Mouse (Mus musculus): Measurements from ENCODE around the gene Pde4d. TPM values are rescaled to one million over a fixed set of nuclear protein-coding genes. Genes with fewer than 3 reads are reported as not detected.
"Not testable (repeated sequence)": the region's sequence is repeated elsewhere in the genome, so short reads cannot be mapped to it uniquely, and the experiment has no call there.

Pde4d gene
- polyA plus RNA-seq, 1 experiment from 2014 or later, result 13.6 TPM

GRCm38 (mm10) chr13:108714032-108714431 lies 264.3 kb downstream of the Pde4d start:
- no peaks in the 10 kb centered on the region for H3K4me1 ChIP-seq (ENCODE audit: control insufficient read depth, insufficient read depth, low read length)
- no peak overlapping the region for H3K27ac ChIP-seq (replicated peaks; ENCODE audit: low read depth, low read length)
- H3K36me3 ChIP-seq (ENCODE audit: control insufficient read depth, insufficient read depth, low read length), result no peaks in the 10 kb centered on the region
- no peak for DNase-seq (ENCODE audit: low spot score)
- 84% methylated on average over 3 of the region's 3 CpGs for WGBS
- H3K9ac ChIP-seq (ENCODE audit: low read depth, low read length), result no peak overlapping the region
- H3K4me2 ChIP-seq (ENCODE audit: low read depth, low read length), result no peak overlapping the region
- ATAC-seq (ENCODE audit: low read depth), result no peak
- no peaks in the 10 kb centered on the region for H3K27me3 ChIP-seq (replicated peaks; ENCODE audit: control insufficient read depth, insufficient read depth, low read length)
- H3K4me3 ChIP-seq (ENCODE audit: low read depth, low read length), result no peak overlapping the region
- no peaks in the 10 kb centered on the region for H3K9me3 ChIP-seq (ENCODE audit: control insufficient read depth, low read length)

GRCm38 (mm10) chr13:108715029-108715428 lies 265.3 kb downstream of the Pde4d start:
- H3K4me2 ChIP-seq (ENCODE audit: low read depth, low read length), result no peak overlapping the region
- no peak overlapping the region for H3K4me3 ChIP-seq (ENCODE audit: low read depth, low read length)
- no peaks in the 10 kb centered on the region for H3K4me1 ChIP-seq (ENCODE audit: control insufficient read depth, insufficient read depth, low read length)
- ATAC-seq (ENCODE audit: low read depth) (no peak), DNase-seq (ENCODE audit: low spot score) (no peak)
- H3K36me3 ChIP-seq (ENCODE audit: control insufficient read depth, insufficient read depth, low read length), result no peaks in the 10 kb centered on the region
- H3K27ac ChIP-seq (replicated peaks; ENCODE audit: low read depth, low read length), result no peak overlapping the region
- H3K27me3 ChIP-seq (replicated peaks; ENCODE audit: control insufficient read depth, insufficient read depth, low read length), result no peaks in the 10 kb centered on the region
- H3K9ac ChIP-seq (ENCODE audit: low read depth, low read length), result no peak overlapping the region
- H3K9me3 ChIP-seq (ENCODE audit: control insufficient read depth, low read length), result no peaks in the 10 kb centered on the region
- 86% methylated on average over 3 of the region's 3 CpGs for WGBS

DNA sequence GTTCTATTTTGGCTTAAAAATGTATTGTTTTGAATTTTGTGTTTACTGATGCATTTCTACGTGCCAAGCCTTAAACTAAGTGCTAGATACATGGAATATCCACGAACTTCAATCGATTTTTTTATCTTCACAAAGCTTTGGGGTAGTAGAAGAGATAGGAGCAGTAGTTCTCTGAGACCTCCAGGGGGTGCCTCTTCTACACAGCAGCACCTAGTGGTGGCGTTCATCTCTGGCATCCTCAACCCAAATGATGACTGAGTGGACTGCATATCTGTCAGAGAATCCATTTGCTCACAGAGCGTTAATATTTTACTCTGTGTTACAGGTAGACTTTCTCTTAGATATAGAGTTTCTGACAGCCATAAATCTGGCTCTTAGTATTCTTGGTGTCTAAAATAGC lies 272.5 kb downstream of the Pde4d start:
- ATAC-seq (ENCODE audit: low read depth) (no peak), DNase-seq (ENCODE audit: low spot score) (no peak)
- no peak overlapping the region for H3K4me2 ChIP-seq (ENCODE audit: low read depth, low read length)
- no peaks in the 10 kb centered on the region for H3K36me3 ChIP-seq (ENCODE audit: control insufficient read depth, insufficient read depth, low read length)
- no peaks in the 10 kb centered on the region for H3K4me1 ChIP-seq (ENCODE audit: control insufficient read depth, insufficient read depth, low read length)
- H3K9me3 ChIP-seq (ENCODE audit: control insufficient read depth, low read length), result no peaks in the 10 kb centered on the region
- no peak overlapping the region for H3K4me3 ChIP-seq (ENCODE audit: low read depth, low read length)
- H3K9ac ChIP-seq (ENCODE audit: low read depth, low read length), result no peak overlapping the region
- 82% methylated on average over 5 of the region's 5 CpGs for WGBS
- H3K27ac ChIP-seq (replicated peaks; ENCODE audit: low read depth, low read length), result no peak overlapping the region
- H3K27me3 ChIP-seq (replicated peaks; ENCODE audit: control insufficient read depth, insufficient read depth, low read length), result no peaks in the 10 kb centered on the region

DNA sequence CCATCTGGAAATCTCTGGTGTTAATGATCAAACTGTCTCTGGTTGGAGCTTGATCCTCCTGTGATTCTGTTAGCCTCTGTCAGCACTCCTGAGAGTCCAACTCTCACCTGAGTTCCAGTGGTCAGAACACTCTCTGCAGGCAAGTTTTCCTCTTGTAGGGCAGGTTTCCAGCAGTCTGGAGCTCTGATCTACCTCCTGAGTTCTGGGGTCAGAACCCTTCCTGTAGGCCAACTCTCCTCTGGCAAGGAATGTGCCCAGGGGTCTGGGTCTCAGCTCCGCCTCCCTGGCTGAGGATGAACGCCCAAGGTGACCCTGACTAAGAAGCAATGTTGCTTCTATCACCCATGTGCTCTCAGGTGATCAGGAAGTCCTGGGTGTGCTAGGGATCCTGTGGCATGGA lies 284.6 kb downstream of the Pde4d start:
- DNase-seq (ENCODE audit: low spot score); ATAC-seq (ENCODE audit: low read depth); H3K27me3 ChIP-seq (replicated peaks; ENCODE audit: control insufficient read depth, insufficient read depth, low read length); H3K9ac ChIP-seq (ENCODE audit: low read depth, low read length); H3K9me3 ChIP-seq (ENCODE audit: control insufficient read depth, low read length); H3K4me2 ChIP-seq (ENCODE audit: low read depth, low read length); H3K36me3 ChIP-seq (ENCODE audit: control insufficient read depth, insufficient read depth, low read length); H3K4me1 ChIP-seq (ENCODE audit: control insufficient read depth, insufficient read depth, low read length); H3K27ac ChIP-seq (replicated peaks; ENCODE audit: low read depth, low read length); H3K4me3 ChIP-seq (ENCODE audit: low read depth, low read length): not testable (repeated sequence)
- 79% methylated on average over 2 of the region's 2 CpGs for WGBS

GRCm38 (mm10) chr13:108751155-108751840 lies 301.6 kb downstream of the Pde4d start:
- H3K9ac ChIP-seq (ENCODE audit: low read depth, low read length), result no peak overlapping the region
- H3K9me3 ChIP-seq (ENCODE audit: control insufficient read depth, low read length), result no peaks in the 10 kb centered on the region
- 75% methylated on average over 3 of the region's 3 CpGs for whole genome bisulfite sequencing
- no peaks in the 10 kb centered on the region for H3K27me3 ChIP-seq (replicated peaks; ENCODE audit: control insufficient read depth, insufficient read depth, low read length)
- no peaks in the 10 kb centered on the region for H3K4me1 ChIP-seq (ENCODE audit: control insufficient read depth, insufficient read depth, low read length)
- H3K36me3 ChIP-seq (ENCODE audit: control insufficient read depth, insufficient read depth, low read length), result no peaks in the 10 kb centered on the region
- DNase-seq (ENCODE audit: low spot score) (no peak), ATAC-seq (ENCODE audit: low read depth) (no peak)
- H3K4me3 ChIP-seq (ENCODE audit: low read depth, low read length), result no peak overlapping the region
- H3K27ac ChIP-seq (replicated peaks; ENCODE audit: low read depth, low read length), result no peak overlapping the region
- no peak overlapping the region for H3K4me2 ChIP-seq (ENCODE audit: low read depth, low read length)

- ATAC-seq (ENCODE audit: low read depth), result no peak
- WGBS, result 84% methylated on average over 7 of the region's 7 CpGs
These were observed 307.7 kb downstream of the Pde4d start for GRCm38 (mm10) chr13:108757477-108757876.

GRCm38 (mm10) chr13:108758331-108758730 lies 308.6 kb downstream of the Pde4d start:
- no peaks in the 10 kb centered on the region for H3K4me1 ChIP-seq (ENCODE audit: control insufficient read depth, insufficient read depth, low read length)
- no peak for ATAC-seq (ENCODE audit: low read depth)
- no peak for DNase-seq (ENCODE audit: low spot score)
- no peaks in the 10 kb centered on the region for H3K27me3 ChIP-seq (replicated peaks; ENCODE audit: control insufficient read depth, insufficient read depth, low read length)
- 65% methylated on average over 4 of the region's 4 CpGs for WGBS
- no peak overlapping the region for H3K9ac ChIP-seq (ENCODE audit: low read depth, low read length)
- H3K4me3 ChIP-seq (ENCODE audit: low read depth, low read length), result no peak overlapping the region
- H3K9me3 ChIP-seq (ENCODE audit: control insufficient read depth, low read length), result no peaks in the 10 kb centered on the region
- no peaks in the 10 kb centered on the region for H3K36me3 ChIP-seq (ENCODE audit: control insufficient read depth, insufficient read depth, low read length)
- no peak overlapping the region for H3K4me2 ChIP-seq (ENCODE audit: low read depth, low read length)
- no peak overlapping the region for H3K27ac ChIP-seq (replicated peaks; ENCODE audit: low read depth, low read length)

More at GRCm38 (mm10) chr13:108757477-108757876, 307.7 kb downstream of the Pde4d start:
- H3K9ac ChIP-seq (ENCODE audit: low read depth, low read length), result no peak overlapping the region
- DNase-seq (ENCODE audit: low spot score), result no peak
- H3K4me1 ChIP-seq (ENCODE audit: control insufficient read depth, insufficient read depth, low read length), result no peaks in the 10 kb centered on the region
- H3K36me3 ChIP-seq (ENCODE audit: control insufficient read depth, insufficient read depth, low read length), result no peaks in the 10 kb centered on the region
- H3K9me3 ChIP-seq (ENCODE audit: control insufficient read depth, low read length), result no peaks in the 10 kb centered on the region
- no peaks in the 10 kb centered on the region for H3K27me3 ChIP-seq (replicated peaks; ENCODE audit: control insufficient read depth, insufficient read depth, low read length)
- H3K27ac ChIP-seq (replicated peaks; ENCODE audit: low read depth, low read length), result no peak overlapping the region
- no peak overlapping the region for H3K4me3 ChIP-seq (ENCODE audit: low read depth, low read length)
- no peak overlapping the region for H3K4me2 ChIP-seq (ENCODE audit: low read depth, low read length)

DNA sequence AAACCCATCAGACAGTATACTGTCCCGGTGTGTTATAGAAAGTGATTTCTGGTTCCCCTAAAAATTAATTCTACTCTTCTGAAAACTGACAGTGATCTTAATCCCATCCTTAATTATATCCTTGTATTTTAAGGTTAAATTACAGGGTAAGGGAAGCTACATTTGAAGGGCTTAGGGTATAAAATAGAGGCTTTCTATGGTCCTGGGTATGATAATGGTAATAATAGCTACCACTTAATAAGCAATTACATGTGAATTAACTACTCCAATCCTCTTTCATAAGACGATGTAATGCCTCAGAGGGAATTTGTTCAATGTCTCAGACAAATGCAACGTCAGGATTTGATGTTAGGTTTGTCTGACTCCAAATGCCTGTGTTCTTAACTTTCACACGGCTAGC lies 309.4 kb downstream of the Pde4d start:
- H3K9ac ChIP-seq (ENCODE audit: low read depth, low read length), result no peak overlapping the region
- no peak overlapping the region for H3K27ac ChIP-seq (replicated peaks; ENCODE audit: low read depth, low read length)
- H3K27me3 ChIP-seq (replicated peaks; ENCODE audit: control insufficient read depth, insufficient read depth, low read length), result no peaks in the 10 kb centered on the region
- no peak for ATAC-seq (ENCODE audit: low read depth)
- DNase-seq (ENCODE audit: low spot score), result no peak
- H3K36me3 ChIP-seq (ENCODE audit: control insufficient read depth, insufficient read depth, low read length), result no peaks in the 10 kb centered on the region
- no peak overlapping the region for H3K4me2 ChIP-seq (ENCODE audit: low read depth, low read length)
- no peaks in the 10 kb centered on the region for H3K4me1 ChIP-seq (ENCODE audit: control insufficient read depth, insufficient read depth, low read length)
- H3K9me3 ChIP-seq (ENCODE audit: control insufficient read depth, low read length), result no peaks in the 10 kb centered on the region
- no peak overlapping the region for H3K4me3 ChIP-seq (ENCODE audit: low read depth, low read length)
- 71% methylated on average over 4 of the region's 4 CpGs for WGBS

DNA sequence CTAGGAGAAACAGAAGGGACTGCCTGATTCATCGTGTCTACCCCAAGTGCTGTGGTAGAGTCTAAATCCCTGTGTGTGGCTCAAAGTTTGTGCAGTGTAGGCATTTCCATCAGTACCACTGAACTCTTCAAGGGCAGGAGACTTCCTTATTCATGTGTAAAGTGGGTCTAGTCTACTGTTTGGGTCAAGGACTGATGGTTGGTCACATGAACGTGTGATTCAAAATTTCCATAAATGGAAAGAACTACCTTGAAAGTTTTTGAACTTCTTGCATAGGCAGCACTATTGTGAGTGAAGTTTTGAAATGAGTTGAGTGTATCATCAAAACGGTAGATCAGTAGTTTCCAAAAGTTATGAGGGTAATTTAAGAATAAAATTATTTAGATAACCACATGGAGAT lies 313.5 kb downstream of the Pde4d start:
- Histone ChIP-seq H3K9ac (ENCODE audit: low read depth, low read length) (no peak overlapping the region), H3K36me3 (ENCODE audit: control insufficient read depth, insufficient read depth, low read length) (no peaks in the 10 kb centered on the region), H3K4me1 (ENCODE audit: control insufficient read depth, insufficient read depth, low read length) (no peaks in the 10 kb centered on the region), H3K4me2 (ENCODE audit: low read depth, low read length) (no peak overlapping the region), H3K27ac (replicated peaks; ENCODE audit: low read depth, low read length) (no peak overlapping the region), H3K27me3 (replicated peaks; ENCODE audit: control insufficient read depth, insufficient read depth, low read length) (no peaks in the 10 kb centered on the region), H3K4me3 (ENCODE audit: low read depth, low read length) (no peak overlapping the region), H3K9me3 (ENCODE audit: control insufficient read depth, low read length) (no peaks in the 10 kb centered on the region)
- WGBS, result 80% methylated on average over 3 of the region's 3 CpGs
- ATAC-seq (ENCODE audit: low read depth) (no peak), DNase-seq (ENCODE audit: low spot score) (no peak)

Data from embryonic facial prominence, embryonic 14.5 days (tissue).